Mouse (Mus musculus) A20 (cell line): ENCODE data around the gene Pla2g2d.
A peak's percentile ranks its signal among the peaks of the same experiment; 100 is the strongest.

ENCODE experiments used
- DNase-seq: peaks from one replicate; pipeline ENCODE4 v3.0.0-alpha.2; 2011; ENCODE audit warnings: low read depth, low spot score

Gene Pla2g2d

GRCm38 (mm10) chr4:138775435-138775834, at the start of gene Pla2g2d:
Gene Pla2g2d (plus strand): TSS chr4:138775735.
- no peak for DNase-seq

GRCm38 (mm10) chr4:138725751-138726150, 49.8 kb upstream of the Pla2g2d start:
- DNase-seq = no peak

GRCm38 (mm10) chr4:138729018-138729703, 46.4 kb upstream of the Pla2g2d start:
- no peak for DNase-seq

GRCm38 (mm10) chr4:138734105-138734504, 41.4 kb upstream of the Pla2g2d start:
- DNase-seq = no peak

- DNase-seq = no peak
These were observed 40.7 kb upstream of the Pla2g2d start for GRCm38 (mm10) chr4:138734863-138735262.

GRCm38 (mm10) chr4:138737031-138737430, 38.5 kb upstream of the Pla2g2d start, which contains the start of gene Ubxn10:
Gene Ubxn10 (minus strand): TSS chr4:138737167.
- no peak for DNase-seq

GRCm38 (mm10) chr4:138739136-138739851, 36.2 kb upstream of the Pla2g2d start:
- no peak for DNase-seq

GRCm38 (mm10) chr4:138745884-138746283, 29.7 kb upstream of the Pla2g2d start:
- no peak for DNase-seq

GRCm38 (mm10) chr4:138746866-138747265, 28.7 kb upstream of the Pla2g2d start:
- DNase-seq = no peak

GRCm38 (mm10) chr4:138747851-138748250, 27.7 kb upstream of the Pla2g2d start:
- DNase-seq = no peak

- DNase-seq = peak; percentile 53
These were observed 27.0 kb upstream of the Pla2g2d start for GRCm38 (mm10) chr4:138748369-138749072.

- DNase-seq = no peak
These were observed 22.9 kb upstream of the Pla2g2d start for GRCm38 (mm10) chr4:138752603-138753002.

- no peak for DNase-seq
These were observed 21.9 kb upstream of the Pla2g2d start for GRCm38 (mm10) chr4:138753608-138754007.

GRCm38 (mm10) chr4:138754432-138754831, 21.1 kb upstream of the Pla2g2d start:
- no peak for DNase-seq

GRCm38 (mm10) chr4:138755439-138755838, 20.1 kb upstream of the Pla2g2d start:
- DNase-seq = no peak

GRCm38 (mm10) chr4:138755983-138756382, 19.6 kb upstream of the Pla2g2d start:
- DNase-seq = no peak

- DNase-seq = no peak
These were observed 18.1 kb upstream of the Pla2g2d start, which contains the start of gene Pla2g2f for GRCm38 (mm10) chr4:138757416-138757815. Gene Pla2g2f (minus strand): TSS chr4:138757626.

- no peak for DNase-seq
These were observed 13.3 kb upstream of the Pla2g2d start for GRCm38 (mm10) chr4:138762266-138762665.

- DNase-seq = no peak
These were observed 3.6 kb upstream of the Pla2g2d start for GRCm38 (mm10) chr4:138771970-138772369.

GRCm38 (mm10) chr4:138772386-138772785, 3.1 kb upstream of the Pla2g2d start:
- no peak for DNase-seq

- DNase-seq = no peak
These were observed 2.2 kb downstream of the Pla2g2d start for GRCm38 (mm10) chr4:138777417-138778407.
